Mouse (Mus musculus): Measurements from ENCODE around the gene Ccdc189. TPM values are rescaled to one million over a fixed set of nuclear protein-coding genes. Genes with fewer than 3 reads are reported as not detected.

Gene Ccdc189
- total and polyA plus RNA-seq, 2 experiments from 2014 or later = 8.1 to 11.8 TPM

DNA sequence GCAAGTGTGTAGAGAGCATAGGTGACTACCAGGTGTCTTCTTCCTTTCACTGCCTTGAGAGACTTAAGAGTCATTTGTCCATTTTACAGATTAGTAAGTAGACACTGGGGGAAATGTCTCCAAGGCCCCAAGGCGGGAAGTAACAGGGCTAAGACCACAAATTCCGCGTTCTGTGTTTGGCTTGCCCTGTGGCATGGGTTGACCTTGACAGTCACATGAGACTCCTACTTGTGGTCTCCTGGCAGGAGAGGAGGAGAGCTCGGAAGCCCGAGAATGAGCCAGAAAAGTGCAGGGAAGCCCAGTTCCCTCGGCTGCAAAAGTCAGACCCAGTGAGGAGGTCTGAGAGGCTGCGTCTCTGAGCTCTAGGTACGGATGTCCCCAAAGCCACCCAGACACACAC lies 25.1 kb upstream of the Ccdc189 start:
- peaks cover 38% of the 10 kb centered on the region for H3K36me3 ChIP-seq (ENCODE audit: insufficient read depth, low read length)
- ATAC-seq (ENCODE audit: low FRiP score) = no peak
- no peaks in the 10 kb centered on the region for H3K27me3 ChIP-seq (ENCODE audit: insufficient read depth, low read length)
- H3K9me3 ChIP-seq (ENCODE audit: low read length) = no peaks in the 10 kb centered on the region
- TF ChIP-seq CTCF (IDR thresholded peaks at IDR 0.05) = no peak
- H3K27ac ChIP-seq (ENCODE audit: low read depth, low read length) = no peak overlapping the region
- peak overlapping the region; percentile 93; the same call in 1 of the 2 replicates for H3K4me2 ChIP-seq (ENCODE audit: low read depth, low read length, poor library complexity, severe bottlenecking)
- peak overlapping the region; percentile 100; the same call in 1 of the 2 replicates for H3K4me3 ChIP-seq (ENCODE audit: low read depth, low read length)
- 89% methylated on average over 8 of the region's 8 CpGs for WGBS
- H3K4me1 ChIP-seq (ENCODE audit: insufficient read depth, low read length) = peaks cover 6% of the 10 kb centered on the region; the same call in 1 of the 2 replicates
- DNase-seq (ENCODE audit: low spot score) = no peak
- H3K9ac ChIP-seq (replicated peaks; ENCODE audit: low read length, poor library complexity, severe bottlenecking) = peak overlapping the region; percentile 94; the same call in 1 of the 2 replicates

GRCm38 (mm10) chr7:127611561-127611960 lies 23.2 kb upstream of the Ccdc189 start:
- DNase-seq (ENCODE audit: low spot score) (no peak), ATAC-seq (ENCODE audit: low FRiP score) (no peak)
- no peak for TF ChIP-seq CTCF (IDR thresholded peaks at IDR 0.05)
- 95% methylated on average over 26 of the region's 26 CpGs for WGBS
- Histone ChIP-seq H3K4me2 (ENCODE audit: low read depth, low read length, poor library complexity, severe bottlenecking) (no peak overlapping the region), H3K9ac (replicated peaks; ENCODE audit: low read length, poor library complexity, severe bottlenecking) (no peak overlapping the region), H3K4me3 (ENCODE audit: low read depth, low read length) (no peak overlapping the region), H3K36me3 (ENCODE audit: insufficient read depth, low read length) (peaks cover 53% of the 10 kb centered on the region), H3K27me3 (ENCODE audit: insufficient read depth, low read length) (no peaks in the 10 kb centered on the region), H3K27ac (ENCODE audit: low read depth, low read length) (no peak overlapping the region), H3K4me1 (ENCODE audit: insufficient read depth, low read length) (peaks cover 6% of the 10 kb centered on the region; the same call in 1 of the 2 replicates), H3K9me3 (ENCODE audit: low read length) (no peaks in the 10 kb centered on the region)

GRCm38 (mm10) chr7:127611011-127611410 lies 22.6 kb upstream of the Ccdc189 start:
- no peak overlapping the region for H3K4me3 ChIP-seq (ENCODE audit: low read depth, low read length)
- TF ChIP-seq CTCF (IDR thresholded peaks at IDR 0.05) = no peak
- H3K27me3 ChIP-seq (ENCODE audit: insufficient read depth, low read length) = no peaks in the 10 kb centered on the region
- peaks cover 53% of the 10 kb centered on the region for H3K36me3 ChIP-seq (ENCODE audit: insufficient read depth, low read length)
- ATAC-seq (ENCODE audit: low FRiP score) (no peak), DNase-seq (ENCODE audit: low spot score) (no peak)
- H3K4me2 ChIP-seq (ENCODE audit: low read depth, low read length, poor library complexity, severe bottlenecking) = no peak overlapping the region
- H3K9me3 ChIP-seq (ENCODE audit: low read length) = no peaks in the 10 kb centered on the region
- H3K9ac ChIP-seq (replicated peaks; ENCODE audit: low read length, poor library complexity, severe bottlenecking) = no peak overlapping the region
- no peak overlapping the region for H3K27ac ChIP-seq (ENCODE audit: low read depth, low read length)
- peaks cover 6% of the 10 kb centered on the region; the same call in 1 of the 2 replicates for H3K4me1 ChIP-seq (ENCODE audit: insufficient read depth, low read length)
- 96% methylated on average over 29 of the region's 29 CpGs for WGBS

- Histone ChIP-seq H3K4me2 (ENCODE audit: low read depth, low read length, poor library complexity, severe bottlenecking) (no peak overlapping the region), H3K36me3 (ENCODE audit: insufficient read depth, low read length) (peaks cover 78% of the 10 kb centered on the region), H3K9ac (replicated peaks; ENCODE audit: low read length, poor library complexity, severe bottlenecking) (no peak overlapping the region), H3K9me3 (ENCODE audit: low read length) (no peaks in the 10 kb centered on the region), H3K4me1 (ENCODE audit: insufficient read depth, low read length) (no peaks in the 10 kb centered on the region), H3K4me3 (ENCODE audit: low read depth, low read length) (no peak overlapping the region), H3K27ac (ENCODE audit: low read depth, low read length) (no peak overlapping the region), H3K27me3 (ENCODE audit: insufficient read depth, low read length) (no peaks in the 10 kb centered on the region)
- no peak for TF ChIP-seq CTCF (IDR thresholded peaks at IDR 0.05)
- DNase-seq (ENCODE audit: low spot score) (no peak), ATAC-seq (ENCODE audit: low FRiP score) (no peak)
- WGBS = 85% methylated on average over 6 of the region's 6 CpGs
Measured at GRCm38 (mm10) chr7:127607150-127607549, 18.8 kb upstream of the Ccdc189 start.

- H3K9ac ChIP-seq (replicated peaks; ENCODE audit: low read length, poor library complexity, severe bottlenecking) = no peak overlapping the region
- H3K9me3 ChIP-seq (ENCODE audit: low read length) = no peaks in the 10 kb centered on the region
- H3K4me2 ChIP-seq (ENCODE audit: low read depth, low read length, poor library complexity, severe bottlenecking) = no peak overlapping the region
- H3K4me1 ChIP-seq (ENCODE audit: insufficient read depth, low read length) = no peaks in the 10 kb centered on the region
- WGBS = 91% methylated on average over 10 of the region's 10 CpGs
- ATAC-seq (ENCODE audit: low FRiP score) (no peak), DNase-seq (ENCODE audit: low spot score) (no peak)
- H3K27ac ChIP-seq (ENCODE audit: low read depth, low read length) = no peak overlapping the region
- no peak for TF ChIP-seq CTCF (IDR thresholded peaks at IDR 0.05)
- peaks cover 72% of the 10 kb centered on the region for H3K36me3 ChIP-seq (ENCODE audit: insufficient read depth, low read length)
- H3K4me3 ChIP-seq (ENCODE audit: low read depth, low read length) = no peak overlapping the region
- no peaks in the 10 kb centered on the region for H3K27me3 ChIP-seq (ENCODE audit: insufficient read depth, low read length)
Measured at GRCm38 (mm10) chr7:127604256-127604655, 15.9 kb upstream of the Ccdc189 start.

- DNase-seq (ENCODE audit: low spot score) (no peak), ATAC-seq (ENCODE audit: low FRiP score) (no peak)
- no peak overlapping the region for H3K27ac ChIP-seq (ENCODE audit: low read depth, low read length)
- no peak overlapping the region for H3K4me3 ChIP-seq (ENCODE audit: low read depth, low read length)
- no peaks in the 10 kb centered on the region for H3K27me3 ChIP-seq (ENCODE audit: insufficient read depth, low read length)
- no peak overlapping the region for H3K4me2 ChIP-seq (ENCODE audit: low read depth, low read length, poor library complexity, severe bottlenecking)
- 85% methylated on average over 2 of the region's 2 CpGs for WGBS
- peaks cover 72% of the 10 kb centered on the region for H3K36me3 ChIP-seq (ENCODE audit: insufficient read depth, low read length)
- H3K4me1 ChIP-seq (ENCODE audit: insufficient read depth, low read length) = no peaks in the 10 kb centered on the region
- no peak overlapping the region for H3K9ac ChIP-seq (replicated peaks; ENCODE audit: low read length, poor library complexity, severe bottlenecking)
- H3K9me3 ChIP-seq (ENCODE audit: low read length) = no peaks in the 10 kb centered on the region
- no peak for TF ChIP-seq CTCF (IDR thresholded peaks at IDR 0.05)
Measured at GRCm38 (mm10) chr7:127602903-127603302, 14.5 kb upstream of the Ccdc189 start.
